Mouse (Mus musculus) lung, postnatal 0 days (tissue): ENCODE measurements around the gene Col8a2. TPM values are rescaled to one million over a fixed set of nuclear protein-coding genes. Genes with fewer than 3 reads are reported as not detected.

ENCODE experiments used
- ATAC-seq: fragments of 200-750 bp; cut with Nextera tagmentation; 2 replicates; pipeline ENCODE4 v1.8.0; 2017; ENCODE audit warnings: moderate library complexity
- DNase-seq: peaks from one replicate; pipeline ENCODE4 v3.0.0-alpha.2; 2016; ENCODE audit warnings: low spot score
- H3K27ac ChIP-seq: fragments of 300-500 bp; sonication (generic); 2 replicates; pipeline ENCODE4 v1.5.1; 2014; ENCODE audit warnings: antibody characterized with exemption, mild to moderate bottlenecking, low read length, mixed read lengths
- H3K27me3 ChIP-seq: fragments of 300-500 bp; sonication (generic); replicated peaks from 2 replicates; pipeline ENCODE4 v1.6.1; 2014; ENCODE audit warnings: low read length, mixed read lengths; ENCODE audit not compliant: insufficient read depth
- H3K36me3 ChIP-seq: fragments of 300-500 bp; sonication (generic); 2 replicates; pipeline ENCODE4 v1.6.1; 2014; ENCODE audit warnings: low read length, mixed read lengths; ENCODE audit not compliant: insufficient read depth
- H3K4me1 ChIP-seq: fragments of 300-500 bp; sonication (generic); 2 replicates; pipeline ENCODE4 v1.6.1; 2014; ENCODE audit warnings: antibody characterized with exemption, low read depth, low read length, mixed read lengths; ENCODE audit not compliant: insufficient read depth
- H3K4me2 ChIP-seq: fragments of 300-500 bp; sonication (generic); replicated peaks from 2 replicates; pipeline ENCODE4 v1.6.1; 2014; ENCODE audit warnings: low read depth, mild to moderate bottlenecking, low read length, moderate library complexity, mixed read lengths
- H3K4me3 ChIP-seq: fragments of 300-500 bp; sonication (generic); 2 replicates; pipeline ENCODE4 v1.5.1; 2014; ENCODE audit warnings: low read depth, low read length
- H3K9ac ChIP-seq: fragments of 300-500 bp; sonication (generic); replicated peaks from 2 replicates; pipeline ENCODE4 v1.6.1; 2014; ENCODE audit warnings: low read depth, mild to moderate bottlenecking
- H3K9me3 ChIP-seq: fragments of 300-500 bp; sonication (generic); 2 replicates; pipeline ENCODE4 v1.6.1; 2016; ENCODE audit warnings: low read length, mixed read lengths
- CTCF ChIP-seq: IDR thresholded peaks from 2 replicates; pipeline ENCODE4 v1.5.1; 2016; ENCODE audit warnings: antibody characterized with exemption, mild to moderate bottlenecking
- EP300 ChIP-seq: IDR thresholded peaks from 2 replicates; pipeline ENCODE4 v1.6.1; 2016; ENCODE audit warnings: antibody characterized with exemption, mild to moderate bottlenecking, control low read depth
- WGBS: fragments of 180-500 bp; shearing (Covaris S2); extraction: QIAGEN DNeasy Blood & Tissue Kit; methylation state at CpG from one replicate; pipeline ENCODE4 v1.1.7; 2014; 5-methylcytosine and 5-hydroxymethylcytosine counted together
- polyA plus RNA-seq: library from polyadenylated mRNA; unstranded; fragments of >200 nt; fragmentation: Nextera tagmentation; extraction: Ambion mirVana; gene quantifications from 2 replicates; pipeline ENCODE4 v1.2.1, GENCODE M21; 2015

Gene Col8a2
- polyA plus RNA-seq, 1 experiment from 2014 or later = 1.4 TPM

GRCm38 (mm10) chr4:126311566-126312200 lies 25.1 kb downstream of the Col8a2 start:
- no peaks in the 10 kb centered on the region for H3K36me3 ChIP-seq
- H3K4me2 ChIP-seq = no peak overlapping the region
- H3K9ac ChIP-seq = no peak overlapping the region
- WGBS = 87% methylated on average over 16 of the region's 16 CpGs
- ATAC-seq = no peak
- TF ChIP-seq CTCF (no peak), EP300 (no peak)
- no peak overlapping the region for H3K27ac ChIP-seq
- no peak overlapping the region for H3K4me3 ChIP-seq
- no peaks in the 10 kb centered on the region for H3K4me1 ChIP-seq
- DNase-seq = no peak
- no peaks in the 10 kb centered on the region for H3K9me3 ChIP-seq
- H3K27me3 ChIP-seq = no peaks in the 10 kb centered on the region

- Histone ChIP-seq H3K27ac (no peak overlapping the region), H3K4me3 (no peak overlapping the region), H3K9ac (no peak overlapping the region), H3K4me1 (no peaks in the 10 kb centered on the region), H3K4me2 (no peak overlapping the region), H3K36me3 (peaks cover 7% of the 10 kb centered on the region; the same call in 1 of the 2 replicates), H3K27me3 (no peaks in the 10 kb centered on the region), H3K9me3 (no peaks in the 10 kb centered on the region)
- TF ChIP-seq EP300 (no peak), CTCF (no peak)
- DNase-seq = no peak
- WGBS = 43% methylated on average over 5 of the region's 5 CpGs
- no peak for ATAC-seq
These were observed 26.6 kb downstream of the Col8a2 start for GRCm38 (mm10) chr4:126313202-126313601.

- Histone ChIP-seq H3K27me3 (no peaks in the 10 kb centered on the region), H3K4me2 (no peak overlapping the region), H3K27ac (no peak overlapping the region), H3K9ac (no peak overlapping the region), H3K4me1 (no peaks in the 10 kb centered on the region), H3K36me3 (peaks cover 7% of the 10 kb centered on the region; the same call in 1 of the 2 replicates), H3K9me3 (no peaks in the 10 kb centered on the region), H3K4me3 (no peak overlapping the region)
- DNase-seq (no peak), ATAC-seq (no peak)
- TF ChIP-seq CTCF (no peak; the same call in 1 of the 2 replicates), EP300 (no peak)
- WGBS = 68% methylated on average over 10 of the region's 10 CpGs
These were observed 27.8 kb downstream of the Col8a2 start for GRCm38 (mm10) chr4:126314393-126314792.

GRCm38 (mm10) chr4:126315931-126316330 lies 29.3 kb downstream of the Col8a2 start:
- no peak overlapping the region for H3K4me3 ChIP-seq
- H3K27me3 ChIP-seq = no peaks in the 10 kb centered on the region
- TF ChIP-seq EP300 (no peak), CTCF (no peak)
- H3K4me2 ChIP-seq = no peak overlapping the region
- 34% methylated on average over 5 of the region's 5 CpGs for WGBS
- ATAC-seq (no peak), DNase-seq (no peak)
- H3K9ac ChIP-seq = no peak overlapping the region
- H3K4me1 ChIP-seq = 0 out of 2 replicates have a peak, but pooled peaks cover 8% of the 10 kb centered on the region
- H3K27ac ChIP-seq = no peak overlapping the region
- no peaks in the 10 kb centered on the region for H3K9me3 ChIP-seq
- H3K36me3 ChIP-seq = peaks cover 7% of the 10 kb centered on the region; the same call in 1 of the 2 replicates

- WGBS = 86% methylated on average over 13 of the region's 13 CpGs
- Histone ChIP-seq H3K9me3 (no peaks in the 10 kb centered on the region), H3K27ac (no peak overlapping the region), H3K27me3 (no peaks in the 10 kb centered on the region), H3K4me3 (no peak overlapping the region), H3K36me3 (peaks cover 7% of the 10 kb centered on the region; the same call in 1 of the 2 replicates), H3K9ac (no peak overlapping the region), H3K4me2 (no peak overlapping the region), H3K4me1 (0 out of 2 replicates have a peak, but pooled peaks cover 8% of the 10 kb centered on the region)
- DNase-seq (no peak), ATAC-seq (no peak)
- TF ChIP-seq EP300 = no peak
- TF ChIP-seq CTCF = no peak
These were observed 29.9 kb downstream of the Col8a2 start for GRCm38 (mm10) chr4:126316443-126317040.

GRCm38 (mm10) chr4:126319806-126320205 lies 33.2 kb downstream of the Col8a2 start:
- TF ChIP-seq EP300 = no peak
- no peak for TF ChIP-seq CTCF
- H3K4me3 ChIP-seq = no peak overlapping the region
- no peak overlapping the region for H3K27ac ChIP-seq
- DNase-seq (no peak), ATAC-seq (no peak)
- 0 out of 2 replicates have a peak, but pooled peaks cover 8% of the 10 kb centered on the region for H3K4me1 ChIP-seq
- H3K4me2 ChIP-seq = no peak overlapping the region
- H3K36me3 ChIP-seq = peaks cover 7% of the 10 kb centered on the region; the same call in 1 of the 2 replicates
- 83% methylated on average over 6 of the region's 6 CpGs for WGBS
- H3K9ac ChIP-seq = no peak overlapping the region
- no peaks in the 10 kb centered on the region for H3K9me3 ChIP-seq
- no peaks in the 10 kb centered on the region for H3K27me3 ChIP-seq
